ENCODE assay signal across 8 mouse cellular contexts in genomic region chr11:119238305-119238721, GRCm38 (mm10). TPM values are rescaled to one million over a fixed set of nuclear protein-coding genes. Genes with fewer than 3 reads are reported as not detected.
DNase-seq lines count a peak whose midpoint lies in the region; ATAC-seq and TF ChIP-seq lines count a peak whose summit lies in the region.

No protein-coding gene starts in this region.

- DNase-seq in A20 (ENCODE audit: low read depth, low spot score) (peak; percentile 88), R1 (ENCODE audit: low read depth, low spot score) (peak; percentile 83)
- DNase-seq in liver, embryonic 11.5 days (ENCODE audit: low spot score): peak; percentile 66
- peak; percentile 28 for DNase-seq in midbrain, postnatal 0 days (ENCODE audit: low spot score)
- DNase-seq in thymus, postnatal 0 days (ENCODE audit: low spot score): peak; percentile 77
- no peak for DNase-seq in frontal cortex, postnatal 14 days (ENCODE audit: low spot score in 2 of 2)

- H3K9ac ChIP-seq in forebrain, embryonic 13.5 days: peak overlapping the region; percentile 41; the same call in 1 of the 2 replicates
- no peak overlapping the region for H3K9ac ChIP-seq in hindbrain, embryonic 15.5 days
- peak overlapping the region; percentile 8; the same call in 1 of the 2 replicates for H3K9ac ChIP-seq in liver, embryonic 11.5 days (ENCODE audit: low read depth, low read length)
- no peak overlapping the region for H3K9ac ChIP-seq in midbrain, postnatal 0 days (replicated peaks; ENCODE audit: low read length, poor library complexity, severe bottlenecking)

- H3K36me3 ChIP-seq in forebrain, embryonic 13.5 days (ENCODE audit: poor library complexity, severe bottlenecking): peaks cover 62% of the 10 kb centered on the region
- H3K36me3 ChIP-seq in hindbrain, embryonic 15.5 days: peaks cover 4% of the 10 kb centered on the region; the same call in 1 of the 2 replicates
- no peaks in the 10 kb centered on the region for H3K36me3 ChIP-seq in liver, embryonic 11.5 days (ENCODE audit: control insufficient read depth, insufficient read depth, low read length)
- no peaks in the 10 kb centered on the region for H3K36me3 ChIP-seq in midbrain, postnatal 0 days (ENCODE audit: insufficient read depth, low read length)

- peak overlapping the region; percentile 47 for H3K4me2 ChIP-seq in forebrain, embryonic 13.5 days
- H3K4me2 ChIP-seq in hindbrain, embryonic 15.5 days: peak overlapping the region; percentile 55
- H3K4me2 ChIP-seq in liver, embryonic 11.5 days: peak overlapping the region; percentile 81
- H3K4me2 ChIP-seq in midbrain, postnatal 0 days (ENCODE audit: low read depth, low read length, poor library complexity, severe bottlenecking): peak overlapping the region; percentile 42

- no peaks in the 10 kb centered on the region for H3K27me3 ChIP-seq in forebrain, embryonic 13.5 days
- H3K27me3 ChIP-seq in hindbrain, embryonic 15.5 days: no peaks in the 10 kb centered on the region
- no peaks in the 10 kb centered on the region for H3K27me3 ChIP-seq in liver, embryonic 11.5 days (replicated peaks; ENCODE audit: control insufficient read depth, insufficient read depth, low read length)
- no peaks in the 10 kb centered on the region for H3K27me3 ChIP-seq in midbrain, postnatal 0 days (ENCODE audit: insufficient read depth, low read length)

- WGBS in forebrain, embryonic 13.5 days: 11% methylated on average over 11 of the region's 11 CpGs
- 27% methylated on average over 11 of the region's 11 CpGs for WGBS in hindbrain, embryonic 15.5 days
- 8% methylated on average over 11 of the region's 11 CpGs for WGBS in liver, embryonic 11.5 days
- 30% methylated on average over 11 of the region's 11 CpGs for WGBS in midbrain, postnatal 0 days

- TF ChIP-seq CTCF in midbrain, postnatal 0 days (IDR thresholded peaks at IDR 0.05): no peak

- peak; percentile 52; the same call in 1 of the 2 replicates for ATAC-seq in forebrain, embryonic 13.5 days
- ATAC-seq in hindbrain, embryonic 15.5 days (ENCODE audit: low FRiP score, low read depth): peak; percentile 67; the same call in 1 of the 2 replicates
- peak; percentile 76 for ATAC-seq in liver, embryonic 11.5 days (replicated peaks; ENCODE audit: low FRiP score)
- ATAC-seq in midbrain, postnatal 0 days (ENCODE audit: low FRiP score): no peak

- peaks cover 16% of the 10 kb centered on the region for H3K4me1 ChIP-seq in forebrain, embryonic 13.5 days
- peaks cover 10% of the 10 kb centered on the region for H3K4me1 ChIP-seq in hindbrain, embryonic 15.5 days (replicated peaks)
- H3K4me1 ChIP-seq in liver, embryonic 11.5 days (replicated peaks; ENCODE audit: control insufficient read depth, insufficient read depth, low read length): no peaks in the 10 kb centered on the region
- H3K4me1 ChIP-seq in midbrain, postnatal 0 days (ENCODE audit: insufficient read depth, low read length): no peaks in the 10 kb centered on the region

- peak overlapping the region; percentile 24 for H3K4me3 ChIP-seq in forebrain, embryonic 13.5 days
- peak overlapping the region; percentile 25 for H3K4me3 ChIP-seq in hindbrain, embryonic 15.5 days
- H3K4me3 ChIP-seq in liver, embryonic 11.5 days (ENCODE audit: low read depth, low read length): peak overlapping the region; percentile 35
- H3K4me3 ChIP-seq in midbrain, postnatal 0 days (ENCODE audit: low read depth, low read length): no peak overlapping the region

- H3K9me3 ChIP-seq in forebrain, embryonic 13.5 days (replicated peaks): no peaks in the 10 kb centered on the region
- no peaks in the 10 kb centered on the region for H3K9me3 ChIP-seq in hindbrain, embryonic 15.5 days
- H3K9me3 ChIP-seq in liver, embryonic 11.5 days (ENCODE audit: control insufficient read depth, low read length): no peaks in the 10 kb centered on the region
- H3K9me3 ChIP-seq in midbrain, postnatal 0 days (ENCODE audit: low read length): no peaks in the 10 kb centered on the region

- 0 out of 2 replicates have a peak overlapping the region, but pooled peaks have one; percentile 31 for H3K27ac ChIP-seq in forebrain, embryonic 13.5 days
- peak overlapping the region; percentile 39; the same call in 1 of the 2 replicates for H3K27ac ChIP-seq in hindbrain, embryonic 15.5 days (replicated peaks)
- H3K27ac ChIP-seq in liver, embryonic 11.5 days (ENCODE audit: low read depth, low read length): no peak overlapping the region
- H3K27ac ChIP-seq in midbrain, postnatal 0 days (ENCODE audit: low read depth, low read length): no peak overlapping the region

RNA-seq across cellular contexts. Expression of gene Ccdc40, which starts 9.9 kb away (rescaled TPM):
- polyA plus RNA-seq in forebrain, embryonic 13.5 days (2015; fragmentation: Nextera tagmentation; extraction: Ambion mirVana): 14.3 and 17.2 TPM in 2 replicates
- polyA plus RNA-seq in hindbrain, embryonic 15.5 days (2015; fragmentation: Nextera tagmentation; extraction: Ambion mirVana): 14.6 and 15.4 TPM in 2 replicates
- polyA plus RNA-seq in liver, embryonic 11.5 days (2014; fragmentation: Nextera tagmentation; extraction: Ambion mirVana): 4.1 and 5.4 TPM in 2 replicates
- 13.3 and 22.7 TPM in 2 replicates for total RNA-seq in midbrain, postnatal 0 days (2014; rRNA removed)
- 10.3 and 13.3 TPM in 2 replicates for polyA plus RNA-seq in midbrain, postnatal 0 days (2015; fragmentation: Nextera tagmentation; extraction: Ambion mirVana)
- 4.6 and 5.3 TPM in 2 replicates for polyA plus RNA-seq in thymus, postnatal 0 days (2015; fragmentation: Nextera tagmentation; extraction: Ambion mirVana)

RNA-seq across cellular contexts. Expression of gene Tbc1d16, which starts 10.0 kb away (rescaled TPM):
- polyA plus RNA-seq in forebrain, embryonic 13.5 days (2015; fragmentation: Nextera tagmentation; extraction: Ambion mirVana): 45.3 and 46.0 TPM in 2 replicates
- polyA plus RNA-seq in hindbrain, embryonic 15.5 days (2015; fragmentation: Nextera tagmentation; extraction: Ambion mirVana): 56.1 and 57.1 TPM in 2 replicates
- 3.4 and 3.6 TPM in 2 replicates for polyA plus RNA-seq in liver, embryonic 11.5 days (2014; fragmentation: Nextera tagmentation; extraction: Ambion mirVana)
- 152 and 156 TPM in 2 replicates for total RNA-seq in midbrain, postnatal 0 days (2014; rRNA removed)
- 43.1 and 43.5 TPM in 2 replicates for polyA plus RNA-seq in midbrain, postnatal 0 days (2015; fragmentation: Nextera tagmentation; extraction: Ambion mirVana)
- polyA plus RNA-seq in thymus, postnatal 0 days (2015; fragmentation: Nextera tagmentation; extraction: Ambion mirVana): 5.3 and 5.9 TPM in 2 replicates

RNA-seq across cellular contexts. Expression of gene Gaa, which starts 29.4 kb away (rescaled TPM):
- polyA plus RNA-seq in forebrain, embryonic 13.5 days (2015; fragmentation: Nextera tagmentation; extraction: Ambion mirVana): 26.8 and 33.6 TPM in 2 replicates
- 95.1 and 105 TPM in 2 replicates for polyA plus RNA-seq in hindbrain, embryonic 15.5 days (2015; fragmentation: Nextera tagmentation; extraction: Ambion mirVana)
- polyA plus RNA-seq in liver, embryonic 11.5 days (2014; fragmentation: Nextera tagmentation; extraction: Ambion mirVana): 40.5 and 42.5 TPM in 2 replicates
- 186 and 222 TPM in 2 replicates for total RNA-seq in midbrain, postnatal 0 days (2014; rRNA removed)
- 154 and 158 TPM in 2 replicates for polyA plus RNA-seq in midbrain, postnatal 0 days (2015; fragmentation: Nextera tagmentation; extraction: Ambion mirVana)
- polyA plus RNA-seq in thymus, postnatal 0 days (2015; fragmentation: Nextera tagmentation; extraction: Ambion mirVana): 25.6 and 29.6 TPM in 2 replicates

Comparison
In these comparisons a context has a peak if more than half of its experiments do, and no peak if none do; other contexts are left out.
1. DNase-seq: peak in A20 (single experiment), R1 (single experiment), liver, embryonic 11.5 days (single experiment), midbrain, postnatal 0 days (single experiment) and thymus, postnatal 0 days (single experiment); none in frontal cortex, postnatal 14 days (0 of 2).
2. H3K27ac ChIP-seq: peak in forebrain, embryonic 13.5 days (single experiment) and hindbrain, embryonic 15.5 days (single experiment); none in liver, embryonic 11.5 days (single experiment) and midbrain, postnatal 0 days (single experiment).
3. H3K9ac ChIP-seq: peak in forebrain, embryonic 13.5 days (single experiment) and liver, embryonic 11.5 days (single experiment); none in hindbrain, embryonic 15.5 days (single experiment) and midbrain, postnatal 0 days (single experiment).
4. Peak in every context shown above with its lines, with median percentiles within 50 percentile points of each other: H3K4me2 ChIP-seq.